Comparison of ENCODE assay signal across 10 mouse cellular contexts in genomic region chr2:119593765-119594112, GRCm38 (mm10). TPM values are rescaled to one million over a fixed set of nuclear protein-coding genes. Genes with fewer than 3 reads are reported as not detected.
DNase-seq lines count a peak whose midpoint lies in the region; ATAC-seq and TF ChIP-seq lines count a peak whose summit lies in the region.
"Had no signal": no experiment of that assay in that cellular context is flagged by ENCODE, and none has a peak within 500 bp of the region (broad histone marks: within the 10 kb centered on the region; RNA-seq: fewer than 3 reads in every experiment).

No protein-coding gene starts in this region.

- WGBS in heart, embryonic 15.5 days: 5% methylated on average over 7 of the region's 7 CpGs
- WGBS in embryonic facial prominence, embryonic 12.5 days: 10% methylated on average over 7 of the region's 7 CpGs
- 8% methylated on average over 7 of the region's 7 CpGs for WGBS in intestine, embryonic 16.5 days
- 5% methylated on average over 7 of the region's 7 CpGs for WGBS in midbrain, postnatal 0 days

- no peaks in the 10 kb centered on the region for H3K9me3 ChIP-seq in heart, embryonic 15.5 days (replicated peaks)
- no peaks in the 10 kb centered on the region for H3K9me3 ChIP-seq in embryonic facial prominence, embryonic 12.5 days
- no peaks in the 10 kb centered on the region for H3K9me3 ChIP-seq in intestine, embryonic 16.5 days (ENCODE audit: control insufficient read depth, low read length)
- H3K9me3 ChIP-seq in midbrain, postnatal 0 days (ENCODE audit: low read length): no peaks in the 10 kb centered on the region

- ATAC-seq in heart, embryonic 15.5 days (replicated peaks; ENCODE audit: insufficient number of reproducible peaks, insufficient read depth, low FRiP score, low read depth): peak; percentile 5; the same call in 1 of the 2 replicates
- peak; percentile 32; the same call in 1 of the 2 replicates for ATAC-seq in embryonic facial prominence, embryonic 12.5 days (ENCODE audit: insufficient number of reproducible peaks, insufficient read depth, low FRiP score, low TSS enrichment)
- peak; percentile 62 for ATAC-seq in intestine, embryonic 16.5 days
- ATAC-seq in midbrain, postnatal 0 days (ENCODE audit: low FRiP score): peak; percentile 25; the same call in 1 of the 2 replicates
- ATAC-seq in monocyte, adult 5-6 weeks (replicated peaks; ENCODE audit: insufficient number of reproducible peaks, low FRiP score, low TSS enrichment, poor library complexity, severe bottlenecking): no peak

- peaks cover 27% of the 10 kb centered on the region for H3K4me1 ChIP-seq in heart, embryonic 15.5 days (replicated peaks)
- H3K4me1 ChIP-seq in embryonic facial prominence, embryonic 12.5 days: peaks cover 6% of the 10 kb centered on the region
- H3K4me1 ChIP-seq in intestine, embryonic 16.5 days (ENCODE audit: control insufficient read depth, insufficient read depth, low read length): peaks cover 4% of the 10 kb centered on the region; the same call in 1 of the 2 replicates
- H3K4me1 ChIP-seq in midbrain, postnatal 0 days (ENCODE audit: insufficient read depth, low read length): no peaks in the 10 kb centered on the region

- DNase-seq in heart, postnatal 4 days: no peak
- DNase-seq in midbrain, postnatal 0 days (ENCODE audit: low spot score): no peak
- no peak for DNase-seq in left cerebral cortex, adult 18-20 months (ENCODE audit: low spot score in 2 of 2)
- no peak for DNase-seq in left cerebral cortex, postnatal 10 days (ENCODE audit: extremely low spot score in 1 of 2, low spot score in 2 of 2)

- peaks cover 23% of the 10 kb centered on the region for H3K36me3 ChIP-seq in heart, embryonic 15.5 days
- peaks cover 26% of the 10 kb centered on the region for H3K36me3 ChIP-seq in embryonic facial prominence, embryonic 12.5 days
- peaks cover 10% of the 10 kb centered on the region; the same call in 1 of the 2 replicates for H3K36me3 ChIP-seq in intestine, embryonic 16.5 days (ENCODE audit: control insufficient read depth, insufficient read depth, low read length)
- H3K36me3 ChIP-seq in midbrain, postnatal 0 days (ENCODE audit: insufficient read depth, low read length): peaks cover 12% of the 10 kb centered on the region; the same call in 1 of the 2 replicates

- intact Hi-C loops in left cerebral cortex, postnatal 10 days (cut with DNase I): loop anchor here (5.0 kb wide), 1 partner anchor 46 kb away; the partner anchor contains the start of genes Chp1 and Exd1

- H3K27me3 ChIP-seq in heart, embryonic 15.5 days: no peaks in the 10 kb centered on the region
- no peaks in the 10 kb centered on the region for H3K27me3 ChIP-seq in embryonic facial prominence, embryonic 12.5 days
- H3K27me3 ChIP-seq in intestine, embryonic 16.5 days (replicated peaks; ENCODE audit: control insufficient read depth, insufficient read depth, low read length): no peaks in the 10 kb centered on the region
- H3K27me3 ChIP-seq in midbrain, postnatal 0 days (ENCODE audit: insufficient read depth, low read length): no peaks in the 10 kb centered on the region
- H3K27me3 ChIP-seq: Patski had no signal

- peak overlapping the region; percentile 96 for H3K27ac ChIP-seq in heart, embryonic 15.5 days
- H3K27ac ChIP-seq in embryonic facial prominence, embryonic 12.5 days: peak overlapping the region; percentile 52
- peak overlapping the region; percentile 87 for H3K27ac ChIP-seq in intestine, embryonic 16.5 days (ENCODE audit: low read length)
- H3K27ac ChIP-seq in midbrain, postnatal 0 days (ENCODE audit: low read depth, low read length): peak overlapping the region; percentile 83

- H3K4me3 ChIP-seq in heart, embryonic 15.5 days: peak overlapping the region; percentile 77
- H3K4me3 ChIP-seq in embryonic facial prominence, embryonic 12.5 days: peak overlapping the region; percentile 94
- peak overlapping the region; percentile 94 for H3K4me3 ChIP-seq in intestine, embryonic 16.5 days (ENCODE audit: low read length)
- H3K4me3 ChIP-seq in midbrain, postnatal 0 days (ENCODE audit: low read depth, low read length): peak overlapping the region; percentile 95

- peak overlapping the region; percentile 33 for H3K9ac ChIP-seq in heart, embryonic 15.5 days
- H3K9ac ChIP-seq in embryonic facial prominence, embryonic 12.5 days: 0 out of 2 replicates have a peak overlapping the region, but pooled peaks have one; percentile 3
- H3K9ac ChIP-seq in intestine, embryonic 16.5 days (ENCODE audit: low read depth, low read length): peak overlapping the region; percentile 51
- H3K9ac ChIP-seq in midbrain, postnatal 0 days (replicated peaks; ENCODE audit: low read length, poor library complexity, severe bottlenecking): no peak overlapping the region

- peak overlapping the region; percentile 57 for H3K4me2 ChIP-seq in heart, embryonic 15.5 days
- H3K4me2 ChIP-seq in embryonic facial prominence, embryonic 12.5 days (replicated peaks): peak overlapping the region; percentile 53
- peak overlapping the region; percentile 56 for H3K4me2 ChIP-seq in intestine, embryonic 16.5 days (ENCODE audit: low read depth, low read length)
- H3K4me2 ChIP-seq in midbrain, postnatal 0 days (ENCODE audit: low read depth, low read length, poor library complexity, severe bottlenecking): peak overlapping the region; percentile 60

- peak; percentile 45; the same call in 1 of the 2 replicates for TF ChIP-seq CTCF in midbrain, postnatal 0 days (IDR thresholded peaks at IDR 0.05)

RNA-seq across cellular contexts. Expression of gene Nusap1, which starts 24.4 kb away (rescaled TPM):
- 43.1 and 45.1 TPM in 2 replicates for polyA plus RNA-seq in heart, embryonic 15.5 days (2015; fragmentation: Nextera tagmentation; extraction: Ambion mirVana)
- 10 to 100 TPM; 23.4 to 27.3 TPM for total RNA-seq in heart, postnatal 4 days (2021)
- 75.1 and 82.1 TPM in 2 replicates for polyA plus RNA-seq in embryonic facial prominence, embryonic 12.5 days (2016; fragmentation: Nextera tagmentation; extraction: Ambion mirVana)
- polyA plus RNA-seq in intestine, embryonic 16.5 days (2015; fragmentation: Nextera tagmentation; extraction: Ambion mirVana): 50.5 and 57.1 TPM in 2 replicates
- total RNA-seq in midbrain, postnatal 0 days (2014; rRNA removed): 3.9 and 6.3 TPM in 2 replicates
- polyA plus RNA-seq in midbrain, postnatal 0 days (2015; fragmentation: Nextera tagmentation; extraction: Ambion mirVana): 4.2 and 4.8 TPM in 2 replicates
- 0.67 to 2.8 TPM (median 1.3 TPM) in 3 replicates for total RNA-seq in monocyte, adult 5-6 weeks (2017)
- under 1 TPM; 0.28 to 0.70 TPM for total RNA-seq in left cerebral cortex, adult 18-20 months (2021)
- 1 to 10 TPM; 1.6 to 2.2 TPM for total RNA-seq in left cerebral cortex, postnatal 10 days (2021)

RNA-seq across cellular contexts. Expression of gene Oip5, which starts 24.5 kb away (rescaled TPM):
- 16.4 and 17.0 TPM in 2 replicates for polyA plus RNA-seq in heart, embryonic 15.5 days (2015; fragmentation: Nextera tagmentation; extraction: Ambion mirVana)
- 10 to 100 TPM; 10.3 to 11.1 TPM for total RNA-seq in heart, postnatal 4 days (2021)
- polyA plus RNA-seq in embryonic facial prominence, embryonic 12.5 days (2016; fragmentation: Nextera tagmentation; extraction: Ambion mirVana): 27.0 and 27.1 TPM in 2 replicates
- 18.2 and 23.6 TPM in 2 replicates for polyA plus RNA-seq in intestine, embryonic 16.5 days (2015; fragmentation: Nextera tagmentation; extraction: Ambion mirVana)
- 3.1 and 5.2 TPM in 2 replicates for total RNA-seq in midbrain, postnatal 0 days (2014; rRNA removed)
- 2.9 and 3.0 TPM in 2 replicates for polyA plus RNA-seq in midbrain, postnatal 0 days (2015; fragmentation: Nextera tagmentation; extraction: Ambion mirVana)
- 0.67 to 1.1 TPM in 2 of 3 replicates, not detected in the other for total RNA-seq in monocyte, adult 5-6 weeks (2017)
- total RNA-seq in left cerebral cortex, adult 18-20 months (2021): under 1 TPM; 0.33 to 0.53 TPM
- total RNA-seq in left cerebral cortex, postnatal 10 days (2021): 1 to 10 TPM; 2.4 to 2.6 TPM

RNA-seq across cellular contexts. Expression of gene Chp1, which starts 46.2 kb away (rescaled TPM):
- 47.2 and 50.3 TPM in 2 replicates for polyA plus RNA-seq in heart, embryonic 15.5 days (2015; fragmentation: Nextera tagmentation; extraction: Ambion mirVana)
- total RNA-seq in heart, postnatal 4 days (2021): 10 to 100 TPM; 77.5 to 84.8 TPM
- 64.4 TPM in 2 replicates for polyA plus RNA-seq in embryonic facial prominence, embryonic 12.5 days (2016; fragmentation: Nextera tagmentation; extraction: Ambion mirVana)
- polyA plus RNA-seq in intestine, embryonic 16.5 days (2015; fragmentation: Nextera tagmentation; extraction: Ambion mirVana): 56.7 and 60.6 TPM in 2 replicates
- total RNA-seq in midbrain, postnatal 0 days (2014; rRNA removed): 54.7 and 69.4 TPM in 2 replicates
- polyA plus RNA-seq in midbrain, postnatal 0 days (2015; fragmentation: Nextera tagmentation; extraction: Ambion mirVana): 51.0 and 51.5 TPM in 2 replicates
- total RNA-seq in monocyte, adult 5-6 weeks (2017): 78.2 to 92.9 TPM (median 91.0 TPM) in 3 replicates
- total RNA-seq in left cerebral cortex, adult 18-20 months (2021): 100 to 1,000 TPM; 183 to 190 TPM
- 100 to 1,000 TPM; 108 to 110 TPM for total RNA-seq in left cerebral cortex, postnatal 10 days (2021)

RNA-seq across cellular contexts. Expression of gene Exd1, which starts 46.3 kb away (rescaled TPM):
- polyA plus RNA-seq in heart, embryonic 15.5 days (2015; fragmentation: Nextera tagmentation; extraction: Ambion mirVana): 0.21 and 0.27 TPM in 2 replicates
- under 1 TPM; 0.23 to 0.24 TPM for total RNA-seq in heart, postnatal 4 days (2021)
- polyA plus RNA-seq in embryonic facial prominence, embryonic 12.5 days (2016; fragmentation: Nextera tagmentation; extraction: Ambion mirVana): 0.32 and 1.3 TPM in 2 replicates
- polyA plus RNA-seq in intestine, embryonic 16.5 days (2015; fragmentation: Nextera tagmentation; extraction: Ambion mirVana): 0.36 and 0.39 TPM in 2 replicates
- 0.93 and 2.3 TPM in 2 replicates for total RNA-seq in midbrain, postnatal 0 days (2014; rRNA removed)
- polyA plus RNA-seq in midbrain, postnatal 0 days (2015; fragmentation: Nextera tagmentation; extraction: Ambion mirVana): 0.84 and 0.91 TPM in 2 replicates
- total RNA-seq in monocyte, adult 5-6 weeks (2017): 0.87 TPM in 1 of 3 replicates, not detected in the others
- total RNA-seq in left cerebral cortex, adult 18-20 months (2021): under 1 TPM; 0.63 to 0.74 TPM
- under 1 TPM; 0.63 to 0.64 TPM for total RNA-seq in left cerebral cortex, postnatal 10 days (2021)
- total RNA-seq: hematopoietic stem cell, adult 5-6 weeks had no signal
